Mouse (Mus musculus): ENCODE measurements around the gene Lin28a. TPM values are rescaled to one million over a fixed set of nuclear protein-coding genes. Genes with fewer than 3 reads are reported as not detected.

Gene Lin28a
- polyA plus RNA-seq, 1 experiment from 2014 or later = 0.37 TPM

- no peaks in the 10 kb centered on the region for H3K9me3 ChIP-seq (replicated peaks)
- peak overlapping the region; percentile 38 for H3K4me3 ChIP-seq (replicated peaks)
- WGBS = 3% methylated on average over 21 of the region's 21 CpGs
- no peaks in the 10 kb centered on the region for H3K36me3 ChIP-seq
- H3K27me3 ChIP-seq (replicated peaks) = peaks cover 26% of the 10 kb centered on the region
- peak overlapping the region; percentile 64 for H3K4me2 ChIP-seq
- ATAC-seq (ENCODE audit: low FRiP score) = no peak
- peaks cover 42% of the 10 kb centered on the region for H3K4me1 ChIP-seq
- 0 out of 2 replicates have a peak overlapping the region, but pooled peaks have one; percentile 31 for H3K9ac ChIP-seq (replicated peaks)
- H3K27ac ChIP-seq (replicated peaks) = no peak overlapping the region
Observed at GRCm38 (mm10) chr4:134017201-134017865, 1.3 kb downstream of the Lin28a start.

DNA sequence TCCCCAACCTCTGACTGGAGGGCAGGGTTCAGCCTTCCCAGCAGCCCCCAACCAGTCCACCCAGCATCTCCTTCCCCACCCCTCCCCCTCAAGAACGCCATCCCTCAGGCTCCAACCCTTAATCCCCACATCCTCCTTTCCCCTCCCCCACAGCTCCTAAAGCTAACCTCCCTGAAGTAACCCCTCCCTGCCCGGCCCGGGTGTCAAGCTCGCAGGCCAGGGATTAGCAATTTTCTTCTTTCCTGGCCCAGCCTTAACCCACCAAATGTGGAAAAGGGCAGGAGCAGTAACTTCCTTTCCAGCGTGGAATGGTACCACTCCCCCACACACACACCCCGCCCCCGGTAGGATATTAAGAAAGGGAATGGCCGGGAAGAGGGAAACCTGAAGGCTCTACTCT, 1.9 kb downstream of the Lin28a start:
- peaks cover 26% of the 10 kb centered on the region for H3K27me3 ChIP-seq (replicated peaks)
- WGBS = 4% methylated on average over 8 of the region's 8 CpGs
- peaks cover 42% of the 10 kb centered on the region for H3K4me1 ChIP-seq
- H3K36me3 ChIP-seq = no peaks in the 10 kb centered on the region
- no peak overlapping the region for H3K4me3 ChIP-seq (replicated peaks)
- H3K4me2 ChIP-seq = peak overlapping the region; percentile 64; the same call in 1 of the 2 replicates
- no peak overlapping the region for H3K27ac ChIP-seq (replicated peaks)
- no peaks in the 10 kb centered on the region for H3K9me3 ChIP-seq (replicated peaks)
- no peak for ATAC-seq (ENCODE audit: low FRiP score)
- H3K9ac ChIP-seq (replicated peaks) = no peak overlapping the region

DNA sequence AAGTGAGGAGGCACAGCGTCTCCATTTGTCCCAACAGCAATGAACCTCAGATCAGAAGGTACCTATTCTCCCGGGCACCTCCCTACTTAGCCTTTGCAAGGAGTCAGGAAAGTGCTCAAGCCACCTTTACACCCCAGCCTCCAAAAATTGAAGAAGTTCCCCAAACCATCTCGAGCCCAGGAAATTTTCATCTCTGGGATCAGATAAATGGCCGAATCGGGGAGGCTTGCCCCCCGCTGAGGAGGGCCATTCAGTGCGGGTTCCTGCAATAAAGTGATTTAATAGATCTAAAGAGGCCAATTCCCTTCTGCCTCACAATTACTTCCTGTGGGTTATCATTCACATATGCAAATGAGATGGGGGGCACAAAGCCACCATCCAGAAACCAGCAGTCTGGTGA, 2.4 kb downstream of the Lin28a start:
- WGBS = 2% methylated on average over 7 of the region's 7 CpGs
- H3K4me1 ChIP-seq = peaks cover 42% of the 10 kb centered on the region
- ATAC-seq (ENCODE audit: low FRiP score) = no peak

GRCm38 (mm10) chr4:134012858-134013528, 5.6 kb downstream of the Lin28a start:
- Histone ChIP-seq H3K4me2 (no peak overlapping the region), H3K4me3 (replicated peaks) (no peak overlapping the region), H3K27ac (replicated peaks) (no peak overlapping the region), H3K4me1 (peaks cover 19% of the 10 kb centered on the region), H3K36me3 (no peaks in the 10 kb centered on the region), H3K27me3 (replicated peaks) (peaks cover 10% of the 10 kb centered on the region), H3K9me3 (replicated peaks) (no peaks in the 10 kb centered on the region), H3K9ac (replicated peaks) (no peak overlapping the region)
- ATAC-seq (ENCODE audit: low FRiP score) = no peak
- 36% methylated on average over 12 of the region's 12 CpGs for whole genome bisulfite sequencing

More for the DNA sequence above, 2.4 kb downstream of the Lin28a start:
- Histone ChIP-seq H3K9ac (replicated peaks) (no peak overlapping the region), H3K4me2 (no peak overlapping the region), H3K36me3 (no peaks in the 10 kb centered on the region), H3K9me3 (replicated peaks) (no peaks in the 10 kb centered on the region), H3K27me3 (replicated peaks) (peaks cover 26% of the 10 kb centered on the region), H3K4me3 (replicated peaks) (no peak overlapping the region), H3K27ac (replicated peaks) (no peak overlapping the region)

DNA sequence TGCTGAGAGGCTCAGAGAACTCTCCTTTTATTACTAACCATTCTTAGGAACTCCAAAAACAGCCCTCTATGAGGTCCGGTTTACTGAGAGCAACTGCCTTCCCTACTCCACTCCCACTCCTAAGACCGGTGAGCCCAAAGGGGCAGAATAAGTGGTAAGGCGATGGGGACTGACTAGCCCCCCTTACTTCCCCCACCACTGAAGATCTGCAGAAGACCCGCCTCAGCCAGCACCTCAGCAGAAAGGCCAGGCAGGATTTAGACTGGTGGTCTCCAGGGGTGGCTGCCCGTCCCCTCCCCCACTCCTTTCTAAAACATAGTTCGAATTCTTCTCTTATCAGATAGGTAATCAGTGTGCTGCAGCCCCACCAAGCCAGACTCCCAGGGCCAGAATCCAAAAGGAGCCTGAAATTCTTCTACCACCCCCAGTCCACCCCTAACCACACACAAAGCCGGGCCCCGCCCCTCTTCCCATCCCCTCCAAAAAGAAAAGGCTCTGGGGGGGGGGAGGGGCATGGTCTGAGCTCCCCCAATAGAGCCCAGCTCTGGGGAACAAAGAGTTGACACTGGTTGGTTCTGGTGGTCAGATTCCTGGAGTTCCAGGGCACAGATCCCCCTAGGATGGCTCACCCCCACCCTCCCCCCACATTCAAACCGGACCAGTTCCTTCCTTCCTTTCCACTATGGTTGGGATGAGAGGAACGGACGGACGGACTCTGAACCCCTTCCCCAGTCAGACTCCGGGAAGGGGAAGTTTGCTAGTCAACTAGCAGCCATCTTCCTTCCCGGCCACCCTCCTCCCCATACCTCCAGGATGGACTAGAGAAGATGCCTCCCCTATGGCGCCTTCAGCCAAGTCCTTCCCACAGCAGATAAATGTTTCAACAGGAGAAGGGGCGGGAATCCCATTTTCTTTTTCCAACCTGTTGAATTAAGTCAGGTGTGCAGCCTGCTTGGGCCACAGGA, 6.9 kb downstream of the Lin28a start:
- Histone ChIP-seq H3K4me1 (peaks cover 6% of the 10 kb centered on the region), H3K27me3 (replicated peaks) (no peaks in the 10 kb centered on the region), H3K9ac (replicated peaks) (no peak overlapping the region), H3K4me2 (no peak overlapping the region), H3K27ac (replicated peaks) (no peak overlapping the region), H3K9me3 (replicated peaks) (no peaks in the 10 kb centered on the region), H3K36me3 (no peaks in the 10 kb centered on the region), H3K4me3 (replicated peaks) (no peak overlapping the region)
- 6% methylated on average over 16 of the region's 16 CpGs for WGBS
- no peak for ATAC-seq (ENCODE audit: low FRiP score)

DNA sequence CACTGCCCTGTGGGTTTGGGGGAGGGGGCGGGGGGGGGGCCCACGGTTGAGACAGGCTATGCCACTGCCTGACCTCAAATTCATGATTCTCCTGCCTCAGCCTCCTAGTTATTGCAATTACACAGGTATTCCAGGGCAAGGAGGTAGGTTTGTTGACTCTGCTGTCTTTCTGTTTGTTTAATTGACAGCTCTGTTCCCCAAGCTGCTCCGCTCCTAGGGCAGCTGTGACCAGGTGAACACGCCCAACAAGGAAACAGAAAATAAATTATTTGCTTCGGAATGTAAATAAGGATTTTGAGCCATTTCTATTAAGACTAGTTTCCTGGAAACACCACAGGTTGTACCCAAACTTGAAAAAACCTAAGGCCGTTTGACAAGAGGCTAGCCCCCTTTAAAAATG, 8.9 kb downstream of the Lin28a start:
- Histone ChIP-seq H3K27me3 (replicated peaks) (no peaks in the 10 kb centered on the region), H3K9me3 (replicated peaks) (no peaks in the 10 kb centered on the region), H3K27ac (replicated peaks) (no peak overlapping the region), H3K9ac (replicated peaks) (no peak overlapping the region), H3K36me3 (no peaks in the 10 kb centered on the region), H3K4me1 (no peaks in the 10 kb centered on the region), H3K4me3 (replicated peaks) (no peak overlapping the region), H3K4me2 (no peak overlapping the region)
- ATAC-seq (ENCODE audit: low FRiP score) = no peak
- 78% methylated on average over 6 of the region's 6 CpGs for WGBS

GRCm38 (mm10) chr4:134006845-134007244, 11.8 kb downstream of the Lin28a start:
- no peak overlapping the region for H3K4me2 ChIP-seq
- no peaks in the 10 kb centered on the region for H3K4me1 ChIP-seq
- H3K27me3 ChIP-seq (replicated peaks) = no peaks in the 10 kb centered on the region
- no peak overlapping the region for H3K27ac ChIP-seq (replicated peaks)
- no peaks in the 10 kb centered on the region for H3K9me3 ChIP-seq (replicated peaks)
- WGBS = 97% methylated on average over 3 of the region's 3 CpGs
- no peaks in the 10 kb centered on the region for H3K36me3 ChIP-seq
- no peak overlapping the region for H3K4me3 ChIP-seq (replicated peaks)
- ATAC-seq (ENCODE audit: low FRiP score) = no peak
- no peak overlapping the region for H3K9ac ChIP-seq (replicated peaks)

DNA sequence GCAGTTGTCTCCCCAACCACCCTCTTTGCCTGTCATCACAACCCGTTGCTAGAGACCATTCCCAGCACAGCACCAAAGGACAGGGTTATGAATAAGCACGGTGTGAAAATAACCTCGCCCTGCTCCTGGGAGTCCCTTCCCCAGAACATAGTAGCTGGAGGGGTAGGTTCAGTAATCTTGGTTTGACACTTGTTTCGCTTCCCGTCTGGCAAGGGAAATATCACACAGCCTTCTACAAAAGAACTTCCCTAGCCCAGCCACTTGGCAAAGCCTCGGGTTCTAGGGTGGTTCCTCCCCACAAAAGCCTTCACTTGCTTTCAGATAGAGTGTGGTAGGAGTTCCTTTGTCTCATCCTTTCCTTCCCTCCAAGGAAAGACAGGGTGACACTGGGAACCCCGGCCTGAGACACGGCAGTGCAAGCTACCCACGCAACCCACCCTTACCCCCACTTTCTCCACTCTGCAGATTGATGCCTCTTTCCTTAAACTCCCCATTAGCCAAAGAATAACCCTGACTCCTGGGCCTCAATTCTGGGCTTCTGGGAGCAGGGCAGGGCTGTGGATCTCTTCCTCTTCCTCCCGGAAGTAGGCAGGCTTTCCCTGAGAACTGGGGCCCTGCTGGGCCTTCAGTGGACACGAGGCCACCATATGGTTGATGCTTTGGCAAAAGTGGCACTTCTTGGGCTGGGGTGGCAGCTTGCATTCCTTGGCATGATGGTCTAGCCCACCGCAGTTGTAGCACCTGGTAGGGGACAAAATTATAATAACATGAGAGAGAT, 12.9 kb downstream of the Lin28a start:
- H3K4me1 ChIP-seq = 0 out of 2 replicates have a peak, but pooled peaks cover 5% of the 10 kb centered on the region

DNA sequence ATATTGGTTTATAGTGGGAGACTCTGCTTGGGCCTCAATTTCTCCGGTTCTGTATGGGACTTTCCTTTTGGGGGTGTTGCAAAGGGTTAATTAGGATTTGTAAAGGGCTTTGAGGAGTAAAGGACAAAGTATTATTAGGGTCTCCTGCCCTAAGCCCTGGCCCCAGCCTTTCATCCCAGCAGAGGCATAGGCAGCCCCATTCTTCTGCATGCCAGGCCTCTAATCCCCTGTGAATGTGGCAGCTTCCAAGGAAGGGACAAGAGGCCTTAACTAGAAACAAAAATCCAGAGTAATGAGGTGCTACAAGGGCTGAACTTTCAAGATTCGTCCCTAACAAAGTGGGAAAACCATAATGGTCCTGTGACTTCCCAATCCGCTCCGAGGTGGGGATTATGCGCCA, 15.7 kb downstream of the Lin28a start:
- Histone ChIP-seq H3K27me3 (replicated peaks) (no peaks in the 10 kb centered on the region), H3K4me1 (peaks cover 15% of the 10 kb centered on the region), H3K27ac (replicated peaks) (no peak overlapping the region), H3K4me3 (replicated peaks) (no peak overlapping the region), H3K9me3 (replicated peaks) (no peaks in the 10 kb centered on the region), H3K4me2 (no peak overlapping the region), H3K9ac (replicated peaks) (no peak overlapping the region), H3K36me3 (no peaks in the 10 kb centered on the region)
- 53% methylated on average over 5 of the region's 5 CpGs for WGBS
- no peak for ATAC-seq (ENCODE audit: low FRiP score)

More for the DNA sequence above, 12.9 kb downstream of the Lin28a start:
- Histone ChIP-seq H3K4me2 (no peak overlapping the region), H3K9me3 (replicated peaks) (no peaks in the 10 kb centered on the region), H3K9ac (replicated peaks) (no peak overlapping the region), H3K27me3 (replicated peaks) (no peaks in the 10 kb centered on the region), H3K4me3 (replicated peaks) (no peak overlapping the region), H3K36me3 (no peaks in the 10 kb centered on the region), H3K27ac (replicated peaks) (no peak overlapping the region)
- no peak for ATAC-seq (ENCODE audit: low FRiP score)
- 88% methylated on average over 12 of the region's 12 CpGs for WGBS

DNA sequence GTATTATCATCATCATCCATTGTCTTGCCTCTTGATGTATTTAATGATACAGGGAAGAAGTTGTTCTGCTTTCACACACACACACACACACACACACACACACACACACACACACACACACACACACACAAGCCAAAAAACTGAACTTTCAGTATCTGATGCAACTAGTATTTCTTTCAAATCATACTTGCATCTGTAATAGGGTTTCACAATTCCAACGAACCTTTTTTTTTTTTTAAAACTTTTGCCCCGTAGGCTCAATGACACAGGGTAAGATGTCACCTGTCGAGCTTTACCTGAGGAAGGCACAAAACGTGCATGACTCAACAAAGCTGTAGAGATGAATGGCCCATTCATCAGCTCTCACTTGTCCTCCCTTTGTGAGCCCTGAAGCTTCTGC, 16.4 kb downstream of the Lin28a start:
- H3K36me3 ChIP-seq = no peaks in the 10 kb centered on the region
- peaks cover 15% of the 10 kb centered on the region for H3K4me1 ChIP-seq
- H3K27me3 ChIP-seq (replicated peaks) = no peaks in the 10 kb centered on the region
- WGBS = 59% methylated on average over 4 of the region's 4 CpGs
- no peak overlapping the region for H3K4me3 ChIP-seq (replicated peaks)
- no peak overlapping the region for H3K27ac ChIP-seq (replicated peaks)
- no peak overlapping the region for H3K9ac ChIP-seq (replicated peaks)
- no peak for ATAC-seq (ENCODE audit: low FRiP score)
- no peak overlapping the region for H3K4me2 ChIP-seq
- no peaks in the 10 kb centered on the region for H3K9me3 ChIP-seq (replicated peaks)

GRCm38 (mm10) chr4:134001710-134002109, 16.9 kb downstream of the Lin28a start:
- Histone ChIP-seq H3K4me1 (peaks cover 15% of the 10 kb centered on the region), H3K4me2 (peak overlapping the region; percentile 93; the same call in 1 of the 2 replicates), H3K4me3 (replicated peaks) (no peak overlapping the region), H3K36me3 (0 out of 2 replicates have a peak, but pooled peaks cover 2% of the 10 kb centered on the region), H3K27me3 (replicated peaks) (no peaks in the 10 kb centered on the region), H3K9me3 (replicated peaks) (no peaks in the 10 kb centered on the region), H3K9ac (replicated peaks) (no peak overlapping the region), H3K27ac (replicated peaks) (no peak overlapping the region)
- ATAC-seq (ENCODE audit: low FRiP score) = no peak
- WGBS = 39% methylated on average over 10 of the region's 10 CpGs
